Mouse (Mus musculus) large intestine, adult 2 months (tissue): ENCODE results near the gene Kti12. TPM values are rescaled to one million over a fixed set of nuclear protein-coding genes. Genes with fewer than 3 reads are reported as not detected.
A peak's percentile ranks its signal among the peaks of the same experiment; 100 is the strongest.

ENCODE experiments used
- DNase-seq: peaks from one replicate; pipeline ENCODE4 v3.0.0-alpha.2; 2012; ENCODE audit warnings: low read depth, low spot score
- WGBS: fragments of 180-500 bp; shearing (Covaris S2); methylation state at CpG from one replicate; pipeline ENCODE4 v1.1.7; 2018; 5-methylcytosine and 5-hydroxymethylcytosine counted together
- polyA plus RNA-seq: library from polyadenylated mRNA; depleted of rRNA; stranded (reverse); fragments of >200 nt; gene quantifications from 2 replicates; pipeline ENCODE4 v1.2.3, GENCODE M21; 2012; rRNA removed

Gene Kti12
- 27.7 and 32.5 TPM in 2 replicates for polyA plus RNA-seq

- WGBS, result under 1% methylated on average over 77 of the region's 77 CpGs
- DNase-seq, result peak; percentile 81
Observed at GRCm38 (mm10) chr4:108847715-108848504, at the start of gene Kti12. TSS of gene Kti12 (plus strand) at chr4:108847785.

- WGBS, result 57% methylated on average over 2 of the region's 2 CpGs
- no peak for DNase-seq
Observed at GRCm38 (mm10) chr4:108798083-108798830, 49.3 kb upstream of the Kti12 start.

GRCm38 (mm10) chr4:108803535-108803934 is 44.0 kb upstream of the Kti12 start:
- WGBS, result 89% methylated on average over 2 of the region's 2 CpGs
- no peak for DNase-seq

- no peak for DNase-seq
- WGBS, result 59% methylated on average over 4 of the region's 4 CpGs
Observed at GRCm38 (mm10) chr4:108811142-108811541, 36.4 kb upstream of the Kti12 start.

- no peak for DNase-seq
- 73% methylated on average over 6 of the region's 6 CpGs for WGBS
Observed at GRCm38 (mm10) chr4:108811550-108811949, 36.0 kb upstream of the Kti12 start.

- WGBS, result 92% methylated on average over 3 of the region's 3 CpGs
- DNase-seq, result no peak
Observed at GRCm38 (mm10) chr4:108825677-108826076, 21.9 kb upstream of the Kti12 start.

- WGBS, result 79% methylated on average over 1 of the region's 1 CpGs
- DNase-seq, result no peak
Observed at GRCm38 (mm10) chr4:108826096-108826495, 21.5 kb upstream of the Kti12 start.

- DNase-seq, result no peak
- WGBS, result 76% methylated on average over 2 of the region's 2 CpGs
Observed at GRCm38 (mm10) chr4:108826643-108827042, 20.9 kb upstream of the Kti12 start.

GRCm38 (mm10) chr4:108830698-108831097 is 16.9 kb upstream of the Kti12 start:
- no peak for DNase-seq
- 78% methylated on average over 1 of the region's 1 CpGs for WGBS

GRCm38 (mm10) chr4:108832916-108833827 is 14.4 kb upstream of the Kti12 start, which contains the start of gene Btf3l4:
TSS of gene Btf3l4 (minus strand) at chr4:108833614.
- WGBS, result under 1% methylated on average over 73 of the region's 73 CpGs
- peak; percentile 78 for DNase-seq

GRCm38 (mm10) chr4:108833828-108834114 is 13.8 kb upstream of the Kti12 start:
- DNase-seq, result no peak

GRCm38 (mm10) chr4:108834115-108834970 is 13.2 kb upstream of the Kti12 start, which contains the start of gene Txndc12:
TSS of gene Txndc12 (plus strand) at chr4:108834601.
- under 1% methylated on average over 34 of the region's 34 CpGs for WGBS
- DNase-seq, result peak; percentile 80

More at GRCm38 (mm10) chr4:108833828-108834114, 13.8 kb upstream of the Kti12 start:
- WGBS, result under 1% methylated on average over 6 of the region's 6 CpGs

GRCm38 (mm10) chr4:108834971-108835311 is 12.6 kb upstream of the Kti12 start:
- DNase-seq, result no peak
- WGBS, result 1% methylated on average over 15 of the region's 15 CpGs

GRCm38 (mm10) chr4:108835496-108835895 is 12.1 kb upstream of the Kti12 start:
- no peak for DNase-seq
- 26% methylated on average over 3 of the region's 3 CpGs for WGBS

GRCm38 (mm10) chr4:108838031-108838430 is 9.6 kb upstream of the Kti12 start:
- WGBS, result 62% methylated on average over 4 of the region's 4 CpGs
- no peak for DNase-seq

- peak; percentile 36 for DNase-seq
- 32% methylated on average over 7 of the region's 7 CpGs for WGBS
Observed at GRCm38 (mm10) chr4:108841920-108842578, 5.5 kb upstream of the Kti12 start.

GRCm38 (mm10) chr4:108843336-108843735 is 4.2 kb upstream of the Kti12 start:
- no peak for DNase-seq

- WGBS, result 72% methylated on average over 5 of the region's 5 CpGs
- no peak for DNase-seq
Observed at GRCm38 (mm10) chr4:108845824-108846569, 1.6 kb upstream of the Kti12 start.
